Mouse (Mus musculus): ENCODE data around the gene Shmt2. TPM values are rescaled to one million over a fixed set of nuclear protein-coding genes. Genes with fewer than 3 reads are reported as not detected.
A peak's percentile ranks its signal among the peaks of the same experiment; 100 is the strongest.

The Shmt2 gene
- polyA plus RNA-seq, 1 experiment from 2014 or later: 152 TPM

DNA sequence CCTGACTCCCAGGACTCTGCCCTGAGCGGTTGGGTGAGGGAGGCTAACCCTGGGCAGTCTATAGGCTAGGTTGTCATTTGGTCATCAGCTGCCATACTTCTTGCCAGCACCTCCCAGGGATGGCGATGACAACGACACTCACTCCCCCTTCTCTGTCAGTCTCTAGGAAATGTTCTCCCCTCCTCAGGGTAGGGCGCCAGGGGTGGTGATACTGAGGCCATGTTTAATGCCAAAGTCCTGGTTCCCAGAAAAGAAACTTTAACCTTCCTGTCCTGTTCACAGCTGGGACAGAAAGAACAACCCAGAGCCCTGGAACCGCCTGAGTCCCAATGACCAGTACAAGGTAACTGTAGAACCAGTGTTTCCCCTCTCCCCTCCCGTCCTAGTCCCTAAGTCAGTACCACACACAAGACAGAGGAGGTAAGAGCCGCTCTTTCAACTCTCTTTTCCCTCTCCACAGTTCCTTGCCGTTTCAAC, 6.2 kb downstream of the Shmt2 start:
- WGBS: 30% methylated on average over 8 of the region's 8 CpGs
- Histone ChIP-seq H3K4me1 (ENCODE audit: control insufficient read depth, insufficient read depth, low read length) (peaks cover 71% of the 10 kb centered on the region), H3K27me3 (ENCODE audit: control insufficient read depth, insufficient read depth, low read length) (peaks cover 27% of the 10 kb centered on the region), H3K27ac (ENCODE audit: low read length) (peak overlapping the region; percentile 93), H3K4me2 (ENCODE audit: low read depth, low read length) (peak overlapping the region; percentile 68), H3K9me3 (replicated peaks; ENCODE audit: control insufficient read depth, low read length) (no peaks in the 10 kb centered on the region), H3K36me3 (ENCODE audit: control insufficient read depth, insufficient read depth, low read length) (peaks cover 24% of the 10 kb centered on the region), H3K9ac (ENCODE audit: low read length) (peak overlapping the region; percentile 64), H3K4me3 (replicated peaks; ENCODE audit: low read length) (peak overlapping the region; percentile 44)
- ATAC-seq (ENCODE audit: insufficient read depth, low FRiP score): no peak; the same call in 1 of the 2 replicates

DNA sequence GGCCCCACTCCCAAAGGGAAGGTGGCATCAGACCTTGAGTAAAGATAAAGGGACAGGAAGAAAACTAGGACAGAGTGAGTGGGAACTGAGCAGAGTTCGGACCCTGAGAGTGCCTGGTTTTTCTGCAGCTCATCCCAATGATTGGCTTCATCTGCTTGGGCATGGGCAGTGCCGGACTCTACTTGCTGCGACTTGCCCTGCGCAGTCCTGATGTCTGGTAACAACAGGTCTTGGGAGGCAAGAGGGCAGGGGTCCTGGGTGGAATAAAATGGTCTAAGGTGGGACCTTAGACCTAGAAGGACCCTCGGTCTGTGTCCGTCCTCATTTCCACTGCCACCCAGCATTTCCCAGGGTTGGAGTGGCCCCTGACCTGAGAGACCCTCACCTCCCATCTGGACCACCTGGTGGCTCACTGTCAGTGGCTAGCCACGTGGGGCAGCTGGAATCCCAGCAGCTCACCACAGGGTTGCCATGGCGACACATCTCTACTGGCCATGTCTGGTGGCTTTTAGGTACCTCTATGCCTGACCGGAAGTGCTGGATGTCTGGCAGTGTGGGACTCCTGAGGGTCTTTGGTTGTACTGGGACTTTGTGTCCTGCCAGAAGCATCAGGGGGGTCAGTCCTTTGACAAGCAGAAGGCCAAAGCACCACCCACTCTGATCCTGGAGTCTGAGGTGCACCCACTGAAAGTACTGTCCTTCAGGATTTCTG, 6.8 kb downstream of the Shmt2 start:
- Histone ChIP-seq H3K4me3 (replicated peaks; ENCODE audit: low read length) (peak overlapping the region; percentile 44), H3K9ac (ENCODE audit: low read length) (peak overlapping the region; percentile 64)

DNA sequence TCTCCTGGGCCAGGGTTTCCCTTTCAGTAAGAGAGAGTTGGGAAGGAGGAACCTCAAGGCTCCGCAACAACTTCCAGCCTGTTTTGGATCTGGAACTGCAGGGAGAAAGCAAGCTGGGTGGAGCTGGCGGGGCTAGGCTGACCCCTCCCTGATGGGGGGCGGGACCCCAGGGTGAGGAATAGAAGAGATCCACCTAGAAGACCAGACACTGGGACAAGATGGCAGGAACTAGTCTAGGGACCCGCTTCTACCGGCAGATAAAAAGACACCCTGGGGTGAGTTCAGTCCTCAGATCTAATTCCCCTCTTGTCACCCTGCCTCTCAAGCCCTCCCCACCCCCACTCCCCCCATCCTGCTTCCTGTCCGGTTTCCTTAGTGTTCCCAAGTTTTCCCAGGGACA, 7.5 kb downstream of the Shmt2 start, which contains the start of gene Ndufa4l2:
Gene Ndufa4l2, plus strand, starts transcription at position 204 of the 400 bp plus-strand sequence.
- Histone ChIP-seq H3K4me3 (replicated peaks; ENCODE audit: low read length) (peak within 1 kb of the TSS; percentile 44), H3K36me3 (ENCODE audit: control insufficient read depth, insufficient read depth, low read length) (peaks cover 17% of the 10 kb centered on the region), H3K27me3 (ENCODE audit: control insufficient read depth, insufficient read depth, low read length) (peaks cover 39% of the 10 kb centered on the region), H3K4me1 (ENCODE audit: control insufficient read depth, insufficient read depth, low read length) (peaks cover 65% of the 10 kb centered on the region), H3K9ac (ENCODE audit: low read length) (peak within 1 kb of the TSS; percentile 64), H3K27ac (ENCODE audit: low read length) (peak within 1 kb of the TSS; percentile 93), H3K4me2 (ENCODE audit: low read depth, low read length) (peak within 1 kb of the TSS; percentile 68), H3K9me3 (replicated peaks; ENCODE audit: control insufficient read depth, low read length) (no peaks in the 10 kb centered on the region)
- no peak for ATAC-seq (ENCODE audit: insufficient read depth, low FRiP score)
- 20% methylated on average over 6 of the region's 6 CpGs for WGBS

More for the DNA sequence above, 6.8 kb downstream of the Shmt2 start:
- WGBS: 40% methylated on average over 9 of the region's 9 CpGs
- Histone ChIP-seq H3K4me1 (ENCODE audit: control insufficient read depth, insufficient read depth, low read length) (peaks cover 65% of the 10 kb centered on the region), H3K27ac (ENCODE audit: low read length) (peak overlapping the region; percentile 93), H3K36me3 (ENCODE audit: control insufficient read depth, insufficient read depth, low read length) (peaks cover 24% of the 10 kb centered on the region), H3K27me3 (ENCODE audit: control insufficient read depth, insufficient read depth, low read length) (peaks cover 33% of the 10 kb centered on the region), H3K9me3 (replicated peaks; ENCODE audit: control insufficient read depth, low read length) (no peaks in the 10 kb centered on the region), H3K4me2 (ENCODE audit: low read depth, low read length) (peak overlapping the region; percentile 68)
- ATAC-seq (ENCODE audit: insufficient read depth, low FRiP score): no peak

DNA sequence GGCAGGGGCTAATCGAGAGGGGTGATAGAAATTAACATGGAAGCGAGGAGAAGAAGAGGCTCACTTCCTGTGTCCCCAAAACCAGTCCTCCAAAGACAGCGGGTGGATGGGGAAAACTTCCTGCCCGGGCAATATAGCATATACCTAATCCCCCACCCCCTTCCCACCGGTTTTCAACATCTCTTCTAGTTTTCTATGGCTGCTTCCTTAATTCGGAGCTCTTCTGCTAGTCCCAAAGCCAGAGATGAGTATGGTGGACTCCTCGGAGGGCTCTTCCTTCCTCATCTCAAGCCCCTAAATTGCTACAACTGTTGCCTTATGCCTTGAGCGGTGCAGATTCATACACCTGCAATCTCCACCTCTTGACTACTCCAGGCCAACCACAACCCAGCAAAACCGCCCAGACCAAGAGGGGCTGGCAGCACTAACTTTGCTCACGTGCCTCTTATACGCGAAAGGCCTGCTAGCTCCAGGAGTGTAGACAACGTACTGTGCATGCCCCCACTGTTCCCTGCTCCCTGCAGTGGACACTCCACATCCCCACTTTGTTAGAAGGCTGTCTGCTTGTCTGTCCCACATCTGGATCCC, 8.0 kb downstream of the Shmt2 start:
- H3K27me3 ChIP-seq (ENCODE audit: control insufficient read depth, insufficient read depth, low read length): peaks cover 45% of the 10 kb centered on the region
- 28% methylated on average over 13 of the region's 13 CpGs for WGBS
- peak overlapping the region; percentile 68 for H3K4me2 ChIP-seq (ENCODE audit: low read depth, low read length)
- ATAC-seq (ENCODE audit: insufficient read depth, low FRiP score): no peak
- H3K4me1 ChIP-seq (ENCODE audit: control insufficient read depth, insufficient read depth, low read length): peaks cover 70% of the 10 kb centered on the region
- H3K9me3 ChIP-seq (replicated peaks; ENCODE audit: control insufficient read depth, low read length): no peaks in the 10 kb centered on the region
- peak overlapping the region; percentile 44; the same call in 1 of the 2 replicates for H3K4me3 ChIP-seq (replicated peaks; ENCODE audit: low read length)
- peaks cover 14% of the 10 kb centered on the region for H3K36me3 ChIP-seq (ENCODE audit: control insufficient read depth, insufficient read depth, low read length)
- peak overlapping the region; percentile 64 for H3K9ac ChIP-seq (ENCODE audit: low read length)
- H3K27ac ChIP-seq (ENCODE audit: low read length): peak overlapping the region; percentile 93

DNA sequence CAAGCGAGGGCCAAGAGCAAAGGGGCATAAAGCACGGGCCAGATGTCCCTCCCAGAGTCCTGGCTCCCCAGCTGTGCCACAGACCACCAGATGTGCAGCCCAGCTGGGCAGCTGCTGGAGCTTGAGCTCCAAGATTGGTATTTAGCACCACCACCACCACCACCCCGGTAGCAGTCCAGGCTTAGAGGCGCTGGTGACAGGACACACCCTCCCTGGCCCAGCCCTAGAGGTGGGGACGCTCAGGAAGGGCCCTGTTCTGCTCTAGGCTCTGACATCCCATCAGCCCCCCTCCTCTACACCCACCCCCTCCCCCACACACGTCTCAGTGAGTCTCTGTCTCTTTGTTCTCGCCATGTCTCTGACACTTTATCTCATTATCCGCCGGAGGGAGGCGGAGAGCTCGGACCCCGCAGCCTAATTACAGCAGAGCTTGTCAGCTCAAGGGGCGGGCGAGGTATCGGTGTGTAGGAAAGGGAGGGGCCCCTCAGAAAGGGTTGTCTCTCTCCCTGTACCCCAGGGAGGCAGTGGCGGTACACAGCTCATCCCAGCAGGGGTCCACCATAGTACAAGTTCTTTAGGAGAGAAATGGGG, 8.6 kb downstream of the Shmt2 start:
- H3K4me1 ChIP-seq (ENCODE audit: control insufficient read depth, insufficient read depth, low read length): peaks cover 73% of the 10 kb centered on the region
- 1% methylated on average over 16 of the region's 16 CpGs for WGBS
- H3K36me3 ChIP-seq (ENCODE audit: control insufficient read depth, insufficient read depth, low read length): peaks cover 8% of the 10 kb centered on the region
- peak overlapping the region; percentile 68 for H3K4me2 ChIP-seq (ENCODE audit: low read depth, low read length)
- peak overlapping the region; percentile 64 for H3K9ac ChIP-seq (ENCODE audit: low read length)
- H3K9me3 ChIP-seq (replicated peaks; ENCODE audit: control insufficient read depth, low read length): no peaks in the 10 kb centered on the region
- peak; percentile 16; the same call in 1 of the 2 replicates for ATAC-seq (ENCODE audit: insufficient read depth, low FRiP score)
- H3K27me3 ChIP-seq (ENCODE audit: control insufficient read depth, insufficient read depth, low read length): peaks cover 47% of the 10 kb centered on the region
- peak overlapping the region; percentile 36 for H3K4me3 ChIP-seq (replicated peaks; ENCODE audit: low read length)
- H3K27ac ChIP-seq (ENCODE audit: low read length): peak overlapping the region; percentile 32; the same call in 1 of the 2 replicates

DNA sequence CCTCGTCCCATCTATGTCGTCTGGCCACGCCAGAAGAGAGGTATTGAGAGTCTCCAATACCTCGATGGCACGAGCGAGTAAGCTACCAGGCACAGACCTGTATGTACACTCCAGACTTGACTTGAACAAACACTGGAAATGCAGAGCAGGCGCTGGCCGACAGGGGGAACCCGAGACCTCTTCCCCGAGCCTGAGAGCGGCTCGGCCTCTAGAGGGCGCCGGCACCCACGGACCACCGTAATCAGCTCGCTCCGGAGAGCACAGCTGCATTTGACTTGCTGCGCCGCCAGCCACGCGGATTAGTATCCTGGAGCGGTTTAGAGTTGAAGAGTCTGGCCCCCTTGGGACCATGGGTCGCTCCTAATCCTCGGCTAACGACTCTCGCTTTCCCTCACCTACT, 9.4 kb downstream of the Shmt2 start:
- Histone ChIP-seq H3K4me3 (replicated peaks; ENCODE audit: low read length) (peak overlapping the region; percentile 55), H3K4me2 (ENCODE audit: low read depth, low read length) (peak overlapping the region; percentile 91), H3K36me3 (ENCODE audit: control insufficient read depth, insufficient read depth, low read length) (0 out of 2 replicates have a peak, but pooled peaks cover 3% of the 10 kb centered on the region), H3K27ac (ENCODE audit: low read length) (peak overlapping the region; percentile 32; the same call in 1 of the 2 replicates), H3K9ac (ENCODE audit: low read length) (peak overlapping the region; percentile 64), H3K27me3 (ENCODE audit: control insufficient read depth, insufficient read depth, low read length) (peaks cover 47% of the 10 kb centered on the region), H3K4me1 (ENCODE audit: control insufficient read depth, insufficient read depth, low read length) (peaks cover 73% of the 10 kb centered on the region), H3K9me3 (replicated peaks; ENCODE audit: control insufficient read depth, low read length) (no peaks in the 10 kb centered on the region)
- peak; percentile 41; the same call in 1 of the 2 replicates for ATAC-seq (ENCODE audit: insufficient read depth, low FRiP score)
- WGBS: 0% methylated on average over 27 of the region's 27 CpGs

DNA sequence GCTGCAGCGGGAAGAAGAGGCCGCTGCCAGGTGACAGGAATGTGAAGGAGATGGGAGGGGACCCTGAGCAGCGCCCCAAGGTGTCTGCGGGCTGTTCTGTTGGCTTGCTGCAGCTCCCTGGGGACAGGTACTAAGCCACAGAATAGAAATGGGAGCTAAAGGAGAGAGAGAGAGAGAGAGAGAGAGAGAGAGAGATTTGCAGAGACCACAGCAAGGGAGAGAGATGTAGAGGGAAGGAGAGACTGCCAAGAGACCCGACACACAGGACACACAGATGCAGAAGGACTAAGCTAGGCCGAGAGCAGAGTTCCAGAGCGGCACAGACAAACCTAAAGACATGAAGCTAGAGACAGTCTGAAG, 10.0 kb downstream of the Shmt2 start:
- no peak overlapping the region for H3K27ac ChIP-seq (ENCODE audit: low read length)
- WGBS: 8% methylated on average over 7 of the region's 7 CpGs
- peak overlapping the region; percentile 91 for H3K4me2 ChIP-seq (ENCODE audit: low read depth, low read length)
- H3K4me3 ChIP-seq (replicated peaks; ENCODE audit: low read length): peak overlapping the region; percentile 55
- no peaks in the 10 kb centered on the region for H3K36me3 ChIP-seq (ENCODE audit: control insufficient read depth, insufficient read depth, low read length)
- no peaks in the 10 kb centered on the region for H3K9me3 ChIP-seq (replicated peaks; ENCODE audit: control insufficient read depth, low read length)
- H3K9ac ChIP-seq (ENCODE audit: low read length): peak overlapping the region; percentile 72; the same call in 1 of the 2 replicates
- ATAC-seq (ENCODE audit: insufficient read depth, low FRiP score): no peak
- H3K4me1 ChIP-seq (ENCODE audit: control insufficient read depth, insufficient read depth, low read length): peaks cover 68% of the 10 kb centered on the region
- peaks cover 47% of the 10 kb centered on the region for H3K27me3 ChIP-seq (ENCODE audit: control insufficient read depth, insufficient read depth, low read length)

DNA sequence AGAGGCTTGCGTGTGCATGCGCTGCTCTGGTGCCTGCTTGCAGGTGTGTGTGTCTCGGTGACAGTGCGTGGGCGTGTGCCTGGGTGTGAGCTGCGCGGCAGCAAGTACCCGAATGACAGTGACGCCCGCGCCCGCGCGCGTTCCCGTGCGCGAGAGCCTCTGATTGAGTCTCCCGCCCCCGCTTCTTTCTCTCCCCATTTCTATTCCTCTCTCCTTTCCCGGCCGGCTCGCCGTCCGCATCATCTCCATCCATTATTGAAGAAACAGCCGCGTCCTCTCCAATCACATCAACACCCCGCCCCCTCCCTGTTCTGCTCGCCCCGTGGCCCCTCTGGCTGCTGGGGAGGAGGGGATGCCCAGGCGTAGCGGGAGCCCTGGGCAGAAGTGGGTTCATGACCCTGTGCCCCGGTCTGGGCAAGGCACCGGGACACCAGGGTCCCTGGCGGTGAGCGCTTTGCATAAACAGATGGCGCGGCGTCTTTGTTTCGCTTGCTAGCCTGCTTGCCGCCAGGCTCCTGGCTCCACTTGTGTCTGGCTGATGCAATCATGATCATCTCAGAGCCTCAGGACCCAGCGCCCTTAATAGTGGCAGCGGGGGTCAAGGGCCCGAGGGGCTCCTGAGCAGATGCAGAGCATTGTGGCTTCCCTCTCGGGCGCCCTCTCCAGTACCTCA, 10.5 kb downstream of the Shmt2 start:
- H3K27me3 ChIP-seq (ENCODE audit: control insufficient read depth, insufficient read depth, low read length): peaks cover 47% of the 10 kb centered on the region
- peaks cover 63% of the 10 kb centered on the region for H3K4me1 ChIP-seq (ENCODE audit: control insufficient read depth, insufficient read depth, low read length)
- H3K4me2 ChIP-seq (ENCODE audit: low read depth, low read length): peak overlapping the region; percentile 91
- no peaks in the 10 kb centered on the region for H3K9me3 ChIP-seq (replicated peaks; ENCODE audit: control insufficient read depth, low read length)
- H3K4me3 ChIP-seq (replicated peaks; ENCODE audit: low read length): peak overlapping the region; percentile 55
- no peaks in the 10 kb centered on the region for H3K36me3 ChIP-seq (ENCODE audit: control insufficient read depth, insufficient read depth, low read length)
- H3K9ac ChIP-seq (ENCODE audit: low read length): peak overlapping the region; percentile 72
- H3K27ac ChIP-seq (ENCODE audit: low read length): 0 out of 2 replicates have a peak overlapping the region, but pooled peaks have one; percentile 15
- WGBS: under 1% methylated on average over 45 of the region's 46 CpGs
- no peak for ATAC-seq (ENCODE audit: insufficient read depth, low FRiP score)
